Mouse (Mus musculus) stomach, embryonic 16.5 days (tissue): Measurements from ENCODE around the gene Pla2g10. TPM values are rescaled to one million over a fixed set of nuclear protein-coding genes. Genes with fewer than 3 reads are reported as not detected.
"Not testable (repeated sequence)": the region's sequence is repeated elsewhere in the genome, so short reads cannot be mapped to it uniquely, and the experiment has no call there.

Experiments
- ATAC-seq: fragments of 200-750 bp; cut with Nextera tagmentation; 2 replicates; pipeline ENCODE4 v1.8.0; 2017; ENCODE audit warnings: moderate number of reproducible peaks, moderate TSS enrichment; ENCODE audit not compliant: insufficient read depth, low FRiP score
- H3K27ac ChIP-seq: fragments of 300-500 bp; sonication (generic); 2 replicates; pipeline ENCODE4 v1.5.1; 2014; ENCODE audit warnings: low read length
- H3K27me3 ChIP-seq: fragments of 300-500 bp; sonication (generic); 2 replicates; pipeline ENCODE4 v1.6.1; 2014; ENCODE audit warnings: low read length, control low read depth, mixed read lengths; ENCODE audit not compliant: control insufficient read depth, insufficient read depth
- H3K36me3 ChIP-seq: fragments of 300-500 bp; sonication (generic); 2 replicates; pipeline ENCODE4 v1.6.1; 2014; ENCODE audit warnings: low read length; ENCODE audit not compliant: control insufficient read depth, insufficient read depth
- H3K4me1 ChIP-seq: fragments of 300-500 bp; sonication (generic); 2 replicates; pipeline ENCODE4 v1.6.1; 2014; ENCODE audit warnings: low read length, control low read depth, mixed read lengths; ENCODE audit not compliant: control insufficient read depth, insufficient read depth
- H3K4me2 ChIP-seq: fragments of 300-500 bp; sonication (generic); 2 replicates; pipeline ENCODE4 v1.6.1; 2014; ENCODE audit warnings: low read depth, low read length, mixed read lengths
- H3K4me3 ChIP-seq: fragments of 300-500 bp; sonication (generic); replicated peaks from 2 replicates; pipeline ENCODE4 v1.5.1; 2014; ENCODE audit warnings: mild to moderate bottlenecking, low read length
- H3K9ac ChIP-seq: fragments of 300-500 bp; sonication (generic); 2 replicates; pipeline ENCODE4 v1.6.1; 2014; ENCODE audit warnings: low read length
- H3K9me3 ChIP-seq: fragments of 300-500 bp; sonication (generic); replicated peaks from 2 replicates; pipeline ENCODE4 v1.6.1; 2016; ENCODE audit warnings: low read length, control low read depth; ENCODE audit not compliant: control insufficient read depth
- WGBS: fragments of 180-500 bp; shearing (Covaris S2); extraction: QIAGEN DNeasy Blood & Tissue Kit; methylation state at CpG from one replicate; pipeline ENCODE4 v1.1.7; 2014; 5-methylcytosine and 5-hydroxymethylcytosine counted together
- polyA plus RNA-seq: library from polyadenylated mRNA; unstranded; fragments of >200 nt; fragmentation: Nextera tagmentation; extraction: Ambion mirVana; gene quantifications from 2 replicates; pipeline ENCODE4 v1.2.1, GENCODE M21; 2015

Pla2g10 gene
- polyA plus RNA-seq, 1 experiment from 2014 or later = 43.3 TPM

GRCm38 (mm10) chr16:13739044-13739443 is 8.3 kb upstream of the Pla2g10 start:
- 58% methylated on average over 4 of the region's 4 CpGs for WGBS
- H3K9ac ChIP-seq, ATAC-seq, H3K9me3 ChIP-seq, H3K4me3 ChIP-seq, H3K27me3 ChIP-seq, H3K27ac ChIP-seq, H3K4me2 ChIP-seq, H3K4me1 ChIP-seq, H3K36me3 ChIP-seq: not testable (repeated sequence)

DNA sequence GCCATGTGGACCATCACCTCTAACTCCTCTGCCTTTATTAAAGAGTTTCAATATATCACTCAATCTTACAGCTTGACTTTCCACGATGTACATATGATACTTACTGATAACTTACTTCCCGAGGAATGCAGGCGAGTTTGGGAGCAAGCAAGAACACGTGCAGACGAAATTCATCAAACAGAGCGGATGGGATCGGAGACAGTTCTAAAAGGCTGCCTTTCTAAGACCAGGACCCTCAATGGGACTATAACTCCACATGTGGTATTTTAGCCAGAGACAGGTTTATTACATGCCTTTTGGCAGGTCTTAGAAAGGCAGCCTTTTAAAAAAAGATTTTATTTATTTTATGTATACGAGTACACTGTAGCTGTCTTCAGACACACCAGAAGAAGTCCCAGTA is 5.2 kb upstream of the Pla2g10 start:
- no peak overlapping the region for H3K4me3 ChIP-seq
- H3K4me2 ChIP-seq = no peak overlapping the region
- H3K27ac ChIP-seq = no peak overlapping the region
- H3K36me3 ChIP-seq = no peaks in the 10 kb centered on the region
- 63% methylated on average over 8 of the region's 8 CpGs for WGBS
- 0 out of 2 replicates have a peak, but pooled peaks cover under 1% of the 10 kb centered on the region for H3K4me1 ChIP-seq
- H3K9ac ChIP-seq = no peak overlapping the region
- H3K9me3 ChIP-seq = no peaks in the 10 kb centered on the region
- H3K27me3 ChIP-seq = no peaks in the 10 kb centered on the region
- no peak for ATAC-seq

DNA sequence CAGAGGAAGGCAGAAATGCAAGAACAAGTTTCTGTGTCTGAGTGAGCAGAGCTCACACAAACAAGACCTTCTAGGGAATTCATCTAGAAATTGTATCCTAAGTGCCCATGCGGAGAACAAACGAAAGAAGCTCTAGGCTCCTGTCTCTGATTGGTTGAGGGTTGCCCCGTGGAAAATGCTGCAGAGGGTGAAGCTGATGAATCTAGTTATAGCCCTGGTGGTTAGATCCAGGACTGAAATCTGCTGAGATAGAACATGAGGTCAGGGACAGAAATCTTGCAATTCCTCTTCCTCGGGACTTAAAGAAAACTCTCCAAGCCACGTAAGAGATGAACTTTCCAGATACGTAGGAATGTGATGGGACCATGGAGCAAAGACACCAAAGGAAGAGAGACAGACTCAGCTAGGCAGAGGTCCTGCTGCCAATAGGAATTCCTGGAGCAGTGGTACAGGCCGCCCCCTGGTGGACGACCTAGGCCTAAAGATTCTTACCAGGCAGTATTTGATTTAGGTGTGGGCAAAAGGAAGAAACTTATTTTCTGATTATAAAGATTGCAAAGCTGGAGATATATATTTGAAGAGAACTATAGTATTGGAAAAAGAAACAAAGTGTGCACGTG is 2.8 kb upstream of the Pla2g10 start:
- H3K4me3 ChIP-seq = no peak overlapping the region
- WGBS = 22% methylated on average over 9 of the region's 9 CpGs
- ATAC-seq = no peak
- H3K27ac ChIP-seq = no peak overlapping the region
- peaks cover 5% of the 10 kb centered on the region; the same call in 1 of the 2 replicates for H3K4me1 ChIP-seq
- H3K36me3 ChIP-seq = no peaks in the 10 kb centered on the region
- H3K4me2 ChIP-seq = no peak overlapping the region
- no peaks in the 10 kb centered on the region for H3K9me3 ChIP-seq
- no peaks in the 10 kb centered on the region for H3K27me3 ChIP-seq
- H3K9ac ChIP-seq = no peak overlapping the region

GRCm38 (mm10) chr16:13732786-13733185 is 2.0 kb upstream of the Pla2g10 start:
- Histone ChIP-seq H3K4me1 (peaks cover 5% of the 10 kb centered on the region; the same call in 1 of the 2 replicates), H3K27me3 (no peaks in the 10 kb centered on the region), H3K4me2 (no peak overlapping the region), H3K4me3 (no peak overlapping the region), H3K9me3 (no peaks in the 10 kb centered on the region), H3K36me3 (no peaks in the 10 kb centered on the region), H3K9ac (no peak overlapping the region), H3K27ac (no peak overlapping the region)
- ATAC-seq = no peak
- 68% methylated on average over 3 of the region's 3 CpGs for WGBS

DNA sequence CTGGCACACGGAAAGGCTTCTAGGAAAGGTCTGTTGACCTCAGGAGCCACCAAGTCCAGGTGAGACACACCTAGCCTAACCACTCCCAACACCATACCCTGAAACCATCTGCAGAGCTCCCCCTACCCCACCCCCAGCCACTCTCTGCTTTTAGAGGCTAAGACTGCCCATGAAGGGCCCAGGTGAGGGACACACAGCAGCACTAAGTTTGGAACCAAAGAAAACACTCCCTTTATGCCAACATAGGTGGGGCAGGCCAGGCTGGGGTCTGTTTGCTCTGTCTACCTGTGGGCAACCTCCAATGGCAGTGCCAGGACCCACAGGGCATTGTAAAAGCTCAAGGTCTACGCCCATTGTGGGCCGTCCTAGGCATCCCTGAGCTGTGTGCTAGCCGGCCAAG is 1.4 kb downstream of the Pla2g10 start:
- ATAC-seq = peak; percentile 93
- Histone ChIP-seq H3K9me3 (no peaks in the 10 kb centered on the region), H3K4me1 (peaks cover 5% of the 10 kb centered on the region; the same call in 1 of the 2 replicates), H3K27me3 (no peaks in the 10 kb centered on the region), H3K4me2 (peak overlapping the region; percentile 51; the same call in 1 of the 2 replicates), H3K36me3 (no peaks in the 10 kb centered on the region), H3K27ac (peak overlapping the region; percentile 82), H3K4me3 (peak overlapping the region; percentile 39), H3K9ac (no peak overlapping the region)
- WGBS = 74% methylated on average over 4 of the region's 4 CpGs

- no peaks in the 10 kb centered on the region for H3K36me3 ChIP-seq
- no peaks in the 10 kb centered on the region for H3K9me3 ChIP-seq
- H3K4me2 ChIP-seq = no peak overlapping the region
- H3K9ac ChIP-seq = no peak overlapping the region
- peak overlapping the region; percentile 38; the same call in 1 of the 2 replicates for H3K27ac ChIP-seq
- peaks cover 5% of the 10 kb centered on the region for H3K4me1 ChIP-seq
- H3K4me3 ChIP-seq = no peak overlapping the region
- 76% methylated on average over 5 of the region's 5 CpGs for WGBS
- no peaks in the 10 kb centered on the region for H3K27me3 ChIP-seq
- no peak for ATAC-seq
Observed at GRCm38 (mm10) chr16:13727811-13728335, 2.9 kb downstream of the Pla2g10 start.

DNA sequence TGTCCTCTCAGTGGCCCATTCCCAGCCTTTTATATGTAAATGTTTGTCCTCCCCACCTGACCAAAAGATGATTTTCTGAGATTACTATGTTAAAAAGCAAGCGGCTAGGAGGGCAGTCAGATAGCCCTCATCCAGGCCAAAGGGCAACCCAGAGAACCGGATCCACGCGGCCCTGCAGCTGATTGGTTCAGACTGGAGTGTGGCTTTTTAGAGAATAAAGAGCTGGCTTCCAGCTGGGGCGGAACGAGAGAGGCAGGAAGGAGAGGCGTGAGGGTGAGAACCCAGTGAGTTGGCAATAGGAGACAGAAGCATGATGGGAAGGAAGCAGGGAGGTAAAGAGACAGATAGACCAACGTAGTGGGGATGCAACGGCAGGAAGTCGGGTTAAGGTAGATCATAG is 7.8 kb downstream of the Pla2g10 start:
- H3K9me3 ChIP-seq = no peaks in the 10 kb centered on the region
- WGBS = 43% methylated on average over 10 of the region's 10 CpGs
- no peaks in the 10 kb centered on the region for H3K27me3 ChIP-seq
- H3K27ac ChIP-seq = no peak overlapping the region
- no peak overlapping the region for H3K4me3 ChIP-seq
- no peak overlapping the region for H3K4me2 ChIP-seq
- no peak for ATAC-seq
- no peak overlapping the region for H3K9ac ChIP-seq
- H3K4me1 ChIP-seq = no peaks in the 10 kb centered on the region; the same call in 1 of the 2 replicates
- H3K36me3 ChIP-seq = no peaks in the 10 kb centered on the region

- Histone ChIP-seq H3K27me3 (no peaks in the 10 kb centered on the region), H3K4me2 (no peak overlapping the region), H3K9ac (no peak overlapping the region), H3K9me3 (no peaks in the 10 kb centered on the region), H3K4me3 (no peak overlapping the region), H3K4me1 (0 out of 2 replicates have a peak, but pooled peaks cover 3% of the 10 kb centered on the region), H3K27ac (no peak overlapping the region), H3K36me3 (no peaks in the 10 kb centered on the region)
- no peak for ATAC-seq
- WGBS = 91% methylated on average over 2 of the region's 2 CpGs
Observed at GRCm38 (mm10) chr16:13716821-13717553, 13.8 kb downstream of the Pla2g10 start.

- H3K27ac ChIP-seq = peak overlapping the region; percentile 56
- H3K36me3 ChIP-seq = no peaks in the 10 kb centered on the region
- 0 out of 2 replicates have a peak, but pooled peaks cover 3% of the 10 kb centered on the region for H3K4me1 ChIP-seq
- no peak overlapping the region for H3K4me2 ChIP-seq
- no peaks in the 10 kb centered on the region for H3K27me3 ChIP-seq
- 76% methylated on average over 3 of the region's 3 CpGs for WGBS
- H3K9me3 ChIP-seq = no peaks in the 10 kb centered on the region
- no peak overlapping the region for H3K9ac ChIP-seq
- ATAC-seq = peak; percentile 84; the same call in 1 of the 2 replicates
- no peak overlapping the region for H3K4me3 ChIP-seq
Observed at GRCm38 (mm10) chr16:13714910-13715309, 15.9 kb downstream of the Pla2g10 start.
